Mouse (Mus musculus) T-cell, adult 2 months (primary cell): ENCODE data around the gene Anxa2.

Source experiments
- DNase-seq: peaks from one replicate; pipeline ENCODE4 v3.0.0; 2022; ENCODE audit warnings: low spot score

Anxa2 gene

GRCm38 (mm10) chr9:69511881-69512590, 58.6 kb downstream of the Anxa2 start:
- DNase-seq, result no peak

DNA sequence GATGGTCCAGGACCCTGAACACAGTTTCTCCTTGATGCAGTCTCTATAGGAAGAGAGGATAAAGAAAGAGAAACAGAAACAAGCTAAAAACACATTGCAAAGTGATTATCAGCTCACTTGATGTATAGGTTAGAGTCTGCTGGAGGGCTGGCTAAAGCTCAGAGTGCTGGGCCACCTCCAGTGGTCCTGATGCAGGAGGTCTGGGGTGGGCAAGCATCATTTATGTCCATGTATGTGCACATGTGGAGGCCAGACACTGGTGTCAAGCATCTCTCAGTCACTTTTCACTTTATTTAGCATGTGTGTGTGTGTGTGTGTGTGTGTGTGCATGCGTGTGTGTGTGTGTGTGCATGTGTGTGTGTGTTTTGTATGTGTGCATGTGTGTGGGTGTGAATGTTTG, 59.3 kb downstream of the Anxa2 start:
- DNase-seq, result no peak

GRCm38 (mm10) chr9:69514206-69514605, 60.8 kb downstream of the Anxa2 start:
- DNase-seq, result no peak

- no peak for DNase-seq
Measured at GRCm38 (mm10) chr9:69515416-69515815, 62.0 kb downstream of the Anxa2 start.

GRCm38 (mm10) chr9:69517387-69518035, 64.1 kb downstream of the Anxa2 start:
- DNase-seq, result no peak
